Mouse (Mus musculus) kidney, embryonic 14.5 days (tissue): ENCODE data around the gene Plet1. TPM values are rescaled to one million over a fixed set of nuclear protein-coding genes. Genes with fewer than 3 reads are reported as not detected.
A peak's percentile ranks its signal among the peaks of the same experiment; 100 is the strongest.

Experiments
- ATAC-seq: fragments of 200-750 bp; cut with Nextera tagmentation; 2 replicates; pipeline ENCODE4 v1.8.0; 2017; ENCODE audit warnings: moderate number of reproducible peaks, mild to moderate bottlenecking, moderate TSS enrichment, moderate library complexity; ENCODE audit not compliant: low FRiP score, low TSS enrichment
- H3K27ac ChIP-seq: fragments of 300-500 bp; sonication (generic); 2 replicates; pipeline ENCODE4 v1.5.1; 2014; ENCODE audit warnings: low read depth, mild to moderate bottlenecking, low read length, moderate library complexity, mixed read lengths
- H3K27me3 ChIP-seq: fragments of 300-500 bp; sonication (generic); 2 replicates; pipeline ENCODE4 v1.6.1; 2014; ENCODE audit warnings: mild to moderate bottlenecking, low read length; ENCODE audit not compliant: control insufficient read depth, insufficient read depth
- H3K36me3 ChIP-seq: fragments of 300-500 bp; sonication (generic); 2 replicates; pipeline ENCODE4 v1.6.1; 2014; ENCODE audit warnings: low read length, mixed read lengths; ENCODE audit not compliant: control insufficient read depth, insufficient read depth
- H3K4me1 ChIP-seq: fragments of 300-500 bp; sonication (generic); 2 replicates; pipeline ENCODE4 v1.6.1; 2014; ENCODE audit warnings: low read length, mixed read lengths; ENCODE audit not compliant: control insufficient read depth, insufficient read depth
- H3K4me2 ChIP-seq: fragments of 300-500 bp; sonication (generic); replicated peaks from 2 replicates; pipeline ENCODE4 v1.6.1; 2014; ENCODE audit warnings: low read depth, mild to moderate bottlenecking, low read length
- H3K4me3 ChIP-seq: fragments of 300-500 bp; sonication (generic); 2 replicates; pipeline ENCODE4 v1.5.1; 2014; ENCODE audit warnings: mild to moderate bottlenecking, low read length
- H3K9ac ChIP-seq: fragments of 300-500 bp; sonication (generic); 2 replicates; pipeline ENCODE4 v1.6.1; 2014; ENCODE audit warnings: low read depth, mild to moderate bottlenecking, low read length, moderate library complexity
- H3K9me3 ChIP-seq: fragments of 300-500 bp; sonication (generic); 2 replicates; pipeline ENCODE4 v1.6.1; 2016; ENCODE audit warnings: low read length; ENCODE audit not compliant: control insufficient read depth
- WGBS: fragments of 180-500 bp; shearing (Covaris S2); extraction: QIAGEN DNeasy Blood & Tissue Kit; methylation state at CpG from one replicate; pipeline ENCODE4 v1.1.7; 2014; 5-methylcytosine and 5-hydroxymethylcytosine counted together
- polyA plus RNA-seq: library from polyadenylated mRNA; unstranded; fragments of >200 nt; fragmentation: Nextera tagmentation; extraction: Ambion mirVana; gene quantifications from 2 replicates; pipeline ENCODE4 v1.2.1, GENCODE M21; 2014

Gene Plet1
- polyA plus RNA-seq, 1 experiment from 2014 or later = 32.1 TPM

GRCm38 (mm10) chr9:50470377-50471100 is 23.8 kb upstream of the Plet1 start:
- H3K9me3 ChIP-seq = no peaks in the 10 kb centered on the region
- 0 out of 2 replicates have a peak, but pooled peaks cover 7% of the 10 kb centered on the region for H3K4me1 ChIP-seq
- no peaks in the 10 kb centered on the region for H3K36me3 ChIP-seq
- H3K27ac ChIP-seq = no peak overlapping the region
- no peak overlapping the region for H3K4me2 ChIP-seq
- 70% methylated on average over 5 of the region's 5 CpGs for WGBS
- no peak for ATAC-seq
- H3K27me3 ChIP-seq = no peaks in the 10 kb centered on the region
- H3K4me3 ChIP-seq = no peak overlapping the region
- H3K9ac ChIP-seq = no peak overlapping the region

DNA sequence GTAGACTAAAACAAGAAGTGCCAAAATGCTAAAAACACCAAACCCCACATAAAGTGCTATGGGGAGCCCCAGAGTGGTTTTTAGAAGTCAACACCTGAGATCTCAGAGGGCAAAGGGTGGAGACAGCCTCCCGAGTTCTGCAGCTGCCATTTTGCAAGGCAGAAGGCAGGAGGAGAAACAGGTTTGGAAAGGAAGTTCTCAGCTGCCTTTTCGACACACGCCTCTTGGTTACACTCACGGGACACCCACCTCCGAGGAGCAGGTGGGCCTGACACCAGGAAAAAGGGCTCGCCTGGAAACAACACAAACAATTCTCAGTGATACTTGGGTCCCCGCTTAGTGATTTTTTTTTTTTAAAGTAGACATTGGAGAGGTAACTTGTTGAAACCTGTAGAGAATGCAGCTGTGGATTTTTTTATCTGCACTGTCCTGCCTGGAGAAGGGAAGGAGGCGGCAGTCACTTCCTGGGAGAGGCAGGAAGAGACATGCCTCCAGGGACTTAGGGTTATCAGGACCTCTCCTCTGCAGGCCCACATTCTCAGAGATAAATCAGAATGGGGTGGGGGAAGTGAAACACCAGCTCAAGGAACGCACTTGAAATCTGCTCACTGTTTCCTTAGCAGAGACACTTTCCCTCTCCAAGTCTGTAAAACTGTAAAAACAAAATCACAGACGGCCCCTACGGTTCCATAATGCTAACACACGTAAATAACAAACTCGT is 23.0 kb upstream of the Plet1 start:
- H3K36me3 ChIP-seq = no peaks in the 10 kb centered on the region
- ATAC-seq = no peak

DNA sequence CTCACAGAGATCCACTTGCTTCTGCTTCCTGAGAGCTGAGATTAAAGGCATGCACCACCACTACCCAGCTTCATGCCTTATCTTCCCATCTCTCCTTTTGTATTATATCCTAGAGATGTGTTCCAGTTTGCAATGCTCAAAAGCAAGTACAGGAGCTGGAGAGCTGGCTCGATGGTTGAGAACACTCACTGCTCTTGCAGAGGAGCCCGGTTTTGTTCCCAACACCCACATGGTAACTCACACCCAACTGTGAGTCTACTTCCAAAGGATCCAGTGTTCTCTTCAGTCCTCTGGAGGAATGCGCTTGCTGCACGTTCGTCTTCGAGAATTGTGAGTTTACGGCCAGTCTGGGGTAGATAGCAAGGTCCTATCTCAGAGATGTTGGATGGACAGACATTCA is 19.0 kb upstream of the Plet1 start:
- no peaks in the 10 kb centered on the region; the same call in 1 of the 2 replicates for H3K27me3 ChIP-seq
- no peaks in the 10 kb centered on the region for H3K36me3 ChIP-seq
- H3K4me1 ChIP-seq = peaks cover 23% of the 10 kb centered on the region; the same call in 1 of the 2 replicates
- no peak overlapping the region for H3K4me3 ChIP-seq
- H3K9ac ChIP-seq = no peak overlapping the region
- WGBS = 46% methylated on average over 7 of the region's 7 CpGs
- ATAC-seq = peak; percentile 30; the same call in 1 of the 2 replicates
- H3K4me2 ChIP-seq = peak overlapping the region; percentile 22; the same call in 1 of the 2 replicates
- no peaks in the 10 kb centered on the region for H3K9me3 ChIP-seq
- H3K27ac ChIP-seq = peak overlapping the region; percentile 76

More for the DNA sequence above, 23.0 kb upstream of the Plet1 start:
- Histone ChIP-seq H3K9ac (no peak overlapping the region), H3K27ac (no peak overlapping the region; the same call in 1 of the 2 replicates), H3K4me3 (no peak overlapping the region), H3K4me2 (no peak overlapping the region), H3K4me1 (peaks cover 11% of the 10 kb centered on the region; the same call in 1 of the 2 replicates), H3K27me3 (no peaks in the 10 kb centered on the region; the same call in 1 of the 2 replicates), H3K9me3 (no peaks in the 10 kb centered on the region)
- 44% methylated on average over 13 of the region's 13 CpGs for WGBS

DNA sequence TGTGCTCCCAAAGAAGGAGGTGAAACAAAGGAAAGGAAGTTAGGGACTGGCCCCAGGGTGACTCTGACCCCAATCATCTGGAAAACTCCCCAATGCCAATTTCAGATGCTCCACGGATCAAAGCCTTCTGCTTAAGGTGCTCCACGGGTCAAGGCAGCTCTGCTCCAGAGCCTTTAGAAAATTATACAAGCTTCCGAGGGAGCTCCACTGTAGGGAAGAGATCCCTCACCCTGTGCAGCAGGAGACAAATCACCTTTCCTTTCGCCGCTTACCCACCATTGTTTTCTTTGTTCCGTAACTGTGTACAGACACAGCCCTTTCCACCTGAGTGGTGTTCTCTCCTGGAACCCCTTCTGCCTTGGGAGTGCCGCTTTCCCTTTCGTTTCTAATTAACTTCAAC is 18.6 kb upstream of the Plet1 start:
- H3K4me3 ChIP-seq = no peak overlapping the region
- H3K4me1 ChIP-seq = peaks cover 23% of the 10 kb centered on the region; the same call in 1 of the 2 replicates
- WGBS = 30% methylated on average over 8 of the region's 8 CpGs
- H3K36me3 ChIP-seq = no peaks in the 10 kb centered on the region
- ATAC-seq = peak; percentile 75
- peak overlapping the region; percentile 76 for H3K27ac ChIP-seq
- H3K27me3 ChIP-seq = no peaks in the 10 kb centered on the region; the same call in 1 of the 2 replicates
- H3K9me3 ChIP-seq = no peaks in the 10 kb centered on the region
- H3K9ac ChIP-seq = no peak overlapping the region
- peak overlapping the region; percentile 22 for H3K4me2 ChIP-seq

GRCm38 (mm10) chr9:50476651-50477050 is 17.7 kb upstream of the Plet1 start:
- H3K36me3 ChIP-seq = no peaks in the 10 kb centered on the region
- ATAC-seq = no peak
- no peaks in the 10 kb centered on the region for H3K9me3 ChIP-seq
- peaks cover 17% of the 10 kb centered on the region; the same call in 1 of the 2 replicates for H3K4me1 ChIP-seq
- H3K27me3 ChIP-seq = no peaks in the 10 kb centered on the region; the same call in 1 of the 2 replicates
- 51% methylated on average over 7 of the region's 7 CpGs for WGBS
- H3K27ac ChIP-seq = no peak overlapping the region
- H3K4me3 ChIP-seq = no peak overlapping the region
- H3K4me2 ChIP-seq = no peak overlapping the region
- H3K9ac ChIP-seq = no peak overlapping the region

DNA sequence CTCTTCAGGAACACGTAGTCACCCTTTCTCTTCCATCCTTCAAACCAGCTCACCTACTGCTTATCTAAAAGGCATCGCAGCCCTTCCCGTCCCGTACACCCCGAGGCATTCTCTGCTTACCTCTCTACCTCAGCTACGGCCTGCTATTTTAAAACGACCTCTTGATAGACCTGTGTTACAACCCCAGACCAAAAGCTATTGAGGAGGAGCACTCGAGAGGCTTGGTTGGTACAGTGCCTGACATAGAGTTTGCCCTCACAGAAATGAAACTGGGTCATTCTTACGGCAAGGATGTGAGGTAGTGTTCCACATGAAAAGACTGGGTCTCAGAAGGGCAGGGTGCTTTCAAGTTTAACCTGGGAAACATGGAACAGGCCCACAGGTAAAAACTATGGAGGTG is 17.1 kb upstream of the Plet1 start:
- WGBS = 78% methylated on average over 9 of the region's 9 CpGs

GRCm38 (mm10) chr9:50478826-50479225 is 15.5 kb upstream of the Plet1 start:
- H3K4me3 ChIP-seq = no peak overlapping the region
- no peak for ATAC-seq
- 31% methylated on average over 5 of the region's 5 CpGs for WGBS
- H3K4me1 ChIP-seq = peaks cover 16% of the 10 kb centered on the region; the same call in 1 of the 2 replicates
- H3K36me3 ChIP-seq = no peaks in the 10 kb centered on the region
- H3K9me3 ChIP-seq = no peaks in the 10 kb centered on the region
- no peak overlapping the region for H3K9ac ChIP-seq
- no peak overlapping the region for H3K27ac ChIP-seq
- no peaks in the 10 kb centered on the region; the same call in 1 of the 2 replicates for H3K27me3 ChIP-seq
- H3K4me2 ChIP-seq = no peak overlapping the region

More for the DNA sequence above, 17.1 kb upstream of the Plet1 start:
- peaks cover 16% of the 10 kb centered on the region; the same call in 1 of the 2 replicates for H3K4me1 ChIP-seq
- H3K27ac ChIP-seq = no peak overlapping the region
- no peaks in the 10 kb centered on the region for H3K9me3 ChIP-seq
- H3K4me3 ChIP-seq = no peak overlapping the region
- H3K9ac ChIP-seq = no peak overlapping the region
- H3K4me2 ChIP-seq = no peak overlapping the region
- ATAC-seq = no peak
- no peaks in the 10 kb centered on the region for H3K36me3 ChIP-seq
- H3K27me3 ChIP-seq = no peaks in the 10 kb centered on the region; the same call in 1 of the 2 replicates

GRCm38 (mm10) chr9:50479476-50479875 is 14.8 kb upstream of the Plet1 start:
- Histone ChIP-seq H3K27ac (no peak overlapping the region), H3K9me3 (no peaks in the 10 kb centered on the region), H3K4me3 (no peak overlapping the region), H3K4me2 (no peak overlapping the region), H3K9ac (no peak overlapping the region), H3K4me1 (peaks cover 16% of the 10 kb centered on the region; the same call in 1 of the 2 replicates), H3K27me3 (no peaks in the 10 kb centered on the region; the same call in 1 of the 2 replicates), H3K36me3 (no peaks in the 10 kb centered on the region)
- 44% methylated on average over 8 of the region's 8 CpGs for WGBS
- ATAC-seq = no peak

DNA sequence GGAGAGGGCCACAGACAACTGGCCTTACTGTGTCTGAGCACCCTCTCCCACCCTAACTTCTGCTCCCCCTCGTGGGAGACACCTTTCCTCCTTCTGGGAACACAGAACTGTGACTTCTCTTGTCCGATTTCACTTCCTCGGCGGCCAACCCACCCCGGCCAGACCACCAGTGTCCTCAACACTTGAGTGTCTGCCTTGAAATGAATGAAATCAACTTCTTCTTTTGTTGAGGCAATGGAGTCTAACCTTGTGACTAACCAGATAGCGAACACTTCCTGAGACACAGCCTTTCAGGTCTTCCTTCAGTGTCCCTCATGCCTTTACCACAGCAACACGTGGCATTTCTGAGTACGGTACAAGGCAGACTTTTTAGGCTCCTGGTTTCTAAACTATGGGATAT is 11.6 kb upstream of the Plet1 start:
- Histone ChIP-seq H3K27me3 (no peaks in the 10 kb centered on the region), H3K9ac (no peak overlapping the region), H3K27ac (no peak overlapping the region), H3K4me2 (no peak overlapping the region), H3K4me1 (peaks cover 22% of the 10 kb centered on the region), H3K4me3 (no peak overlapping the region), H3K9me3 (no peaks in the 10 kb centered on the region), H3K36me3 (no peaks in the 10 kb centered on the region)
- no peak for ATAC-seq
- 88% methylated on average over 8 of the region's 8 CpGs for WGBS
